8 mouse cellular contexts compared by ENCODE assay signal in genomic region chr6:97488280-97488679, GRCm38 (mm10).
DNase-seq lines count a peak whose midpoint lies in the region; ATAC-seq and TF ChIP-seq lines count a peak whose summit lies in the region.

No protein-coding gene starts in this region.

- ATAC-seq in kidney, embryonic 15.5 days (replicated peaks; ENCODE audit: low FRiP score), result no peak
- no peak for ATAC-seq in embryonic facial prominence, embryonic 12.5 days (ENCODE audit: insufficient number of reproducible peaks, insufficient read depth, low FRiP score, low TSS enrichment)
- ATAC-seq in midbrain, postnatal 0 days (ENCODE audit: low FRiP score), result no peak

- no peak overlapping the region; the same call in 1 of the 2 replicates for H3K9ac ChIP-seq in kidney, embryonic 15.5 days
- no peak overlapping the region for H3K9ac ChIP-seq in embryonic facial prominence, embryonic 12.5 days
- no peak overlapping the region for H3K9ac ChIP-seq in midbrain, postnatal 0 days (replicated peaks; ENCODE audit: low read length, poor library complexity, severe bottlenecking)

- H3K27ac ChIP-seq in kidney, embryonic 15.5 days, result no peak overlapping the region
- no peak overlapping the region for H3K27ac ChIP-seq in embryonic facial prominence, embryonic 12.5 days
- no peak overlapping the region for H3K27ac ChIP-seq in hindbrain, embryonic 10.5 days
- H3K27ac ChIP-seq in midbrain, postnatal 0 days (ENCODE audit: low read depth, low read length), result no peak overlapping the region

- peaks cover 38% of the 10 kb centered on the region for H3K27me3 ChIP-seq in kidney, embryonic 15.5 days
- H3K27me3 ChIP-seq in embryonic facial prominence, embryonic 12.5 days, result peaks cover 32% of the 10 kb centered on the region; the same call in 1 of the 2 replicates
- H3K27me3 ChIP-seq in hindbrain, embryonic 10.5 days (ENCODE audit: insufficient read depth, poor library complexity, severe bottlenecking), result peaks cover 46% of the 10 kb centered on the region
- H3K27me3 ChIP-seq in midbrain, postnatal 0 days (ENCODE audit: insufficient read depth, low read length), result no peaks in the 10 kb centered on the region

- WGBS in kidney, embryonic 15.5 days, result 23% methylated on average over 8 of the region's 8 CpGs
- WGBS in embryonic facial prominence, embryonic 12.5 days, result 15% methylated on average over 8 of the region's 8 CpGs
- 21% methylated on average over 8 of the region's 8 CpGs for WGBS in hindbrain, embryonic 10.5 days
- WGBS in midbrain, postnatal 0 days, result 10% methylated on average over 8 of the region's 8 CpGs

- no peak overlapping the region for H3K4me3 ChIP-seq in kidney, embryonic 15.5 days (replicated peaks)
- no peak overlapping the region for H3K4me3 ChIP-seq in embryonic facial prominence, embryonic 12.5 days
- H3K4me3 ChIP-seq in hindbrain, embryonic 10.5 days, result peak overlapping the region; percentile 57
- H3K4me3 ChIP-seq in midbrain, postnatal 0 days (ENCODE audit: low read depth, low read length), result peak overlapping the region; percentile 52

- DNase-seq in kidney, adult 18-20 months, result no peak
- DNase-seq in hindbrain, embryonic 10.5 days (ENCODE audit: low spot score), result peak; percentile 15
- peak; percentile 27 for DNase-seq in midbrain, postnatal 0 days (ENCODE audit: low spot score)
- DNase-seq in testis, postnatal 10 days (ENCODE audit: low spot score), result no peak
- no peak for DNase-seq in lung, postnatal 36 days
- DNase-seq in urinary bladder, postnatal 36 days (ENCODE audit: low spot score in 2 of 2), result no peak

- H3K9me3 ChIP-seq in kidney, embryonic 15.5 days (replicated peaks), result no peaks in the 10 kb centered on the region
- no peaks in the 10 kb centered on the region for H3K9me3 ChIP-seq in embryonic facial prominence, embryonic 12.5 days
- H3K9me3 ChIP-seq in hindbrain, embryonic 10.5 days, result no peaks in the 10 kb centered on the region
- no peaks in the 10 kb centered on the region for H3K9me3 ChIP-seq in midbrain, postnatal 0 days (ENCODE audit: low read length)

- peak overlapping the region; percentile 95 for H3K4me2 ChIP-seq in kidney, embryonic 15.5 days
- H3K4me2 ChIP-seq in embryonic facial prominence, embryonic 12.5 days (replicated peaks), result peak overlapping the region; percentile 98
- H3K4me2 ChIP-seq in midbrain, postnatal 0 days (ENCODE audit: low read depth, low read length, poor library complexity, severe bottlenecking), result peak overlapping the region; percentile 99

- no peak for TF ChIP-seq CTCF in midbrain, postnatal 0 days (IDR thresholded peaks at IDR 0.05)

- peaks cover 21% of the 10 kb centered on the region for H3K4me1 ChIP-seq in kidney, embryonic 15.5 days
- peaks cover 15% of the 10 kb centered on the region for H3K4me1 ChIP-seq in embryonic facial prominence, embryonic 12.5 days
- H3K4me1 ChIP-seq in hindbrain, embryonic 10.5 days (replicated peaks), result peaks cover 31% of the 10 kb centered on the region
- peaks cover 5% of the 10 kb centered on the region; the same call in 1 of the 2 replicates for H3K4me1 ChIP-seq in midbrain, postnatal 0 days (ENCODE audit: insufficient read depth, low read length)

- H3K36me3 ChIP-seq in kidney, embryonic 15.5 days, result no peaks in the 10 kb centered on the region
- no peaks in the 10 kb centered on the region for H3K36me3 ChIP-seq in embryonic facial prominence, embryonic 12.5 days
- H3K36me3 ChIP-seq in hindbrain, embryonic 10.5 days, result 0 out of 2 replicates have a peak, but pooled peaks cover 5% of the 10 kb centered on the region
- no peaks in the 10 kb centered on the region for H3K36me3 ChIP-seq in midbrain, postnatal 0 days (ENCODE audit: insufficient read depth, low read length)

Comparison
In these comparisons a context has a peak if more than half of its experiments do, and no peak if none do; other contexts are left out.
1. H3K4me3 ChIP-seq: peak in hindbrain, embryonic 10.5 days (single experiment) and midbrain, postnatal 0 days (single experiment); none in kidney, embryonic 15.5 days (single experiment) and embryonic facial prominence, embryonic 12.5 days (single experiment).
2. DNase-seq: peak in hindbrain, embryonic 10.5 days (single experiment) and midbrain, postnatal 0 days (single experiment); none in kidney, adult 18-20 months (single experiment), testis, postnatal 10 days (single experiment), lung, postnatal 36 days (single experiment) and urinary bladder, postnatal 36 days (0 of 2).
3. Peak in every context shown above with its lines, with median percentiles within 50 percentile points of each other: H3K4me2 ChIP-seq.